ENCODE assay signal across 27 mouse cellular contexts in the genomic region with DNA sequence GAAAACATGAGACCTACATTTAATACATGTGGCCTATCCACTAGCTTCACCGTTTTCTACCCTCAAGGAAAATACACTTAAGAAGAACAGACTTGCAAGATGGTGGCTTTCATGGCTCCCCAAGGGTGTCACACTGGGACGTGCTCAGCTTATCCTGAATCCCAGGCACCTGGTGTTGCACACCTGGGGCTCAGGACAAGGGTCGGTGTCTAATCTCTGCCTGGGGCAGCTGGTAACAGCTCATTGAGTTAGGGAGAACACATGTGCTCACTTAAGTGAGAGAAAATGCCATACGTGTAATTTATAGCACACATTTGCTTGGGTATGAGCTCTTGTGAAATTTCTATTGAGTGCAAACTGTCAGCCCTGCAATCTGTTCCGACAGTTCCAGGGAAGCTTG. TPM values are rescaled to one million over a fixed set of nuclear protein-coding genes. Genes with fewer than 3 reads are reported as not detected.
DNase-seq lines count a peak whose midpoint lies in the region; ATAC-seq lines count a peak whose summit lies in the region.
"Had no signal": no experiment of that assay in that cellular context is flagged by ENCODE, and none has a peak within 500 bp of the region (broad histone marks: within the 10 kb centered on the region; RNA-seq: fewer than 3 reads in every experiment).

No protein-coding gene starts in this region.

- no peak overlapping the region for H3K9ac ChIP-seq in forebrain, embryonic 14.5 days (ENCODE audit: low read length)
- no peak overlapping the region for H3K9ac ChIP-seq in forebrain, embryonic 11.5 days (ENCODE audit: low read length)
- no peak overlapping the region for H3K9ac ChIP-seq in neural tube, embryonic 14.5 days (replicated peaks; ENCODE audit: low read depth, low read length)
- H3K9ac ChIP-seq in neural tube, embryonic 15.5 days (replicated peaks) = no peak overlapping the region
- no peak overlapping the region for H3K9ac ChIP-seq in intestine, embryonic 16.5 days (ENCODE audit: low read depth, low read length)
- no peak overlapping the region for H3K9ac ChIP-seq in liver, embryonic 11.5 days (ENCODE audit: low read depth, low read length)
- H3K9ac ChIP-seq: embryonic facial prominence, embryonic 15.5 days; forebrain, embryonic 12.5 days; hindbrain, embryonic 12.5 days; hindbrain, embryonic 15.5 days had no signal

- peak; percentile 4 for DNase-seq in forebrain, embryonic 14.5 days (ENCODE audit: low spot score)
- DNase-seq in forebrain, embryonic 11.5 days (ENCODE audit: low spot score) = no peak
- DNase-seq in mesoderm, embryonic 11.5 days (ENCODE audit: low read depth, low spot score) = peak; percentile 17
- DNase-seq in layer of hippocampus, postnatal 25 days (ENCODE audit: extremely low spot score in 1 of 2, low spot score in 1 of 2) = no peak
- DNase-seq in liver, embryonic 11.5 days (ENCODE audit: low spot score) = no peak
- DNase-seq: adrenal gland, postnatal 14 days; B cell, adult 2 months; cerebellum, adult 11-12 months; cerebellum, adult 8-10 months; cerebellum, postnatal 36 days; embryo, embryonic 11 days; gastrocnemius, postnatal 10 days; gastrocnemius, postnatal 36 days had no signal

- no peak overlapping the region for H3K27ac ChIP-seq in forebrain, embryonic 14.5 days (ENCODE audit: low read depth, low read length)
- no peak overlapping the region for H3K27ac ChIP-seq in forebrain, embryonic 11.5 days (ENCODE audit: low read depth, low read length)
- H3K27ac ChIP-seq in neural tube, embryonic 14.5 days (ENCODE audit: low read depth, low read length) = no peak overlapping the region
- H3K27ac ChIP-seq in neural tube, embryonic 15.5 days (replicated peaks) = no peak overlapping the region
- H3K27ac ChIP-seq in intestine, embryonic 16.5 days (ENCODE audit: low read length) = no peak overlapping the region
- no peak overlapping the region for H3K27ac ChIP-seq in liver, embryonic 11.5 days (ENCODE audit: low read depth, low read length)
- H3K27ac ChIP-seq: embryonic facial prominence, embryonic 15.5 days; forebrain, embryonic 12.5 days; hindbrain, embryonic 12.5 days; hindbrain, embryonic 15.5 days had no signal

- H3K4me2 ChIP-seq in forebrain, embryonic 14.5 days (ENCODE audit: low read length) = no peak overlapping the region
- no peak overlapping the region for H3K4me2 ChIP-seq in forebrain, embryonic 11.5 days (ENCODE audit: low read depth, low read length, severe bottlenecking)
- H3K4me2 ChIP-seq in neural tube, embryonic 14.5 days (ENCODE audit: low read depth, low read length) = no peak overlapping the region
- no peak overlapping the region for H3K4me2 ChIP-seq in neural tube, embryonic 15.5 days
- no peak overlapping the region for H3K4me2 ChIP-seq in intestine, embryonic 16.5 days (ENCODE audit: low read depth, low read length)
- H3K4me2 ChIP-seq in liver, embryonic 11.5 days = no peak overlapping the region
- H3K4me2 ChIP-seq: embryonic facial prominence, embryonic 15.5 days; forebrain, embryonic 12.5 days; heart, embryonic 11.5 days; hindbrain, embryonic 12.5 days; hindbrain, embryonic 15.5 days had no signal

- H3K27me3 ChIP-seq in forebrain, embryonic 14.5 days (replicated peaks; ENCODE audit: control insufficient read depth, insufficient read depth, low read length) = no peaks in the 10 kb centered on the region
- H3K27me3 ChIP-seq in forebrain, embryonic 11.5 days (ENCODE audit: control insufficient read depth, insufficient read depth, low read length) = no peaks in the 10 kb centered on the region
- no peaks in the 10 kb centered on the region for H3K27me3 ChIP-seq in neural tube, embryonic 14.5 days (ENCODE audit: control insufficient read depth, insufficient read depth, low read length)
- no peaks in the 10 kb centered on the region for H3K27me3 ChIP-seq in neural tube, embryonic 15.5 days (replicated peaks)
- H3K27me3 ChIP-seq in intestine, embryonic 16.5 days (replicated peaks; ENCODE audit: control insufficient read depth, insufficient read depth, low read length) = no peaks in the 10 kb centered on the region
- H3K27me3 ChIP-seq in liver, embryonic 11.5 days (replicated peaks; ENCODE audit: control insufficient read depth, insufficient read depth, low read length) = no peaks in the 10 kb centered on the region
- H3K27me3 ChIP-seq: CH12.LX; embryonic facial prominence, embryonic 15.5 days; forebrain, embryonic 12.5 days; hindbrain, embryonic 12.5 days; hindbrain, embryonic 15.5 days; Patski had no signal

- H3K36me3 ChIP-seq in forebrain, embryonic 14.5 days (ENCODE audit: control insufficient read depth, insufficient read depth, low read length) = no peaks in the 10 kb centered on the region
- H3K36me3 ChIP-seq in forebrain, embryonic 11.5 days (ENCODE audit: control insufficient read depth, insufficient read depth, low read length) = no peaks in the 10 kb centered on the region
- H3K36me3 ChIP-seq in neural tube, embryonic 14.5 days (ENCODE audit: control insufficient read depth, insufficient read depth, low read length) = no peaks in the 10 kb centered on the region
- H3K36me3 ChIP-seq in neural tube, embryonic 15.5 days = no peaks in the 10 kb centered on the region
- no peaks in the 10 kb centered on the region for H3K36me3 ChIP-seq in intestine, embryonic 16.5 days (ENCODE audit: control insufficient read depth, insufficient read depth, low read length)
- H3K36me3 ChIP-seq in liver, embryonic 11.5 days (ENCODE audit: control insufficient read depth, insufficient read depth, low read length) = no peaks in the 10 kb centered on the region
- H3K36me3 ChIP-seq: embryonic facial prominence, embryonic 15.5 days; forebrain, embryonic 12.5 days; G1E; hindbrain, embryonic 12.5 days; hindbrain, embryonic 15.5 days had no signal

- ATAC-seq in forebrain, embryonic 14.5 days = no peak
- ATAC-seq in forebrain, embryonic 11.5 days (replicated peaks; ENCODE audit: low FRiP score) = no peak
- peak; percentile 28; the same call in 1 of the 2 replicates for ATAC-seq in neural tube, embryonic 14.5 days (ENCODE audit: low read depth)
- no peak for ATAC-seq in neural tube, embryonic 15.5 days (ENCODE audit: low FRiP score)
- ATAC-seq in intestine, embryonic 16.5 days = peak; percentile 59; the same call in 1 of the 2 replicates
- no peak for ATAC-seq in liver, embryonic 11.5 days (replicated peaks; ENCODE audit: low FRiP score)
- ATAC-seq: Patski had no signal

- WGBS in forebrain, embryonic 14.5 days = 77% methylated on average over 5 of the region's 5 CpGs
- 84% methylated on average over 5 of the region's 5 CpGs for WGBS in forebrain, embryonic 11.5 days
- whole genome bisulfite sequencing in neural tube, embryonic 14.5 days = 45% methylated on average over 5 of the region's 5 CpGs
- 45% methylated on average over 5 of the region's 5 CpGs for WGBS in neural tube, embryonic 15.5 days
- 70% methylated on average over 5 of the region's 5 CpGs for WGBS in intestine, embryonic 16.5 days
- WGBS in liver, embryonic 11.5 days = 78% methylated on average over 5 of the region's 5 CpGs

- H3K4me1 ChIP-seq in forebrain, embryonic 14.5 days (ENCODE audit: control insufficient read depth, insufficient read depth, low read length) = no peaks in the 10 kb centered on the region
- H3K4me1 ChIP-seq in forebrain, embryonic 11.5 days (replicated peaks; ENCODE audit: control insufficient read depth, insufficient read depth, low read length) = no peaks in the 10 kb centered on the region
- no peaks in the 10 kb centered on the region for H3K4me1 ChIP-seq in neural tube, embryonic 14.5 days (ENCODE audit: control insufficient read depth, insufficient read depth, low read length)
- no peaks in the 10 kb centered on the region for H3K4me1 ChIP-seq in neural tube, embryonic 15.5 days
- H3K4me1 ChIP-seq in intestine, embryonic 16.5 days (ENCODE audit: control insufficient read depth, insufficient read depth, low read length) = no peaks in the 10 kb centered on the region
- no peaks in the 10 kb centered on the region for H3K4me1 ChIP-seq in liver, embryonic 11.5 days (replicated peaks; ENCODE audit: control insufficient read depth, insufficient read depth, low read length)
- H3K4me1 ChIP-seq: embryonic facial prominence, embryonic 15.5 days; forebrain, embryonic 12.5 days; hindbrain, embryonic 12.5 days; hindbrain, embryonic 15.5 days had no signal

- H3K4me3 ChIP-seq in forebrain, embryonic 14.5 days (ENCODE audit: low read depth, low read length) = no peak overlapping the region
- no peak overlapping the region for H3K4me3 ChIP-seq in forebrain, embryonic 11.5 days (ENCODE audit: low read depth, low read length)
- no peak overlapping the region for H3K4me3 ChIP-seq in neural tube, embryonic 14.5 days (ENCODE audit: low read depth, low read length)
- H3K4me3 ChIP-seq in neural tube, embryonic 15.5 days (replicated peaks) = no peak overlapping the region
- H3K4me3 ChIP-seq in intestine, embryonic 16.5 days (ENCODE audit: low read length) = no peak overlapping the region
- no peak overlapping the region for H3K4me3 ChIP-seq in liver, embryonic 11.5 days (ENCODE audit: low read depth, low read length)
- H3K4me3 ChIP-seq: embryonic facial prominence, embryonic 15.5 days; forebrain, embryonic 12.5 days; hindbrain, embryonic 12.5 days; hindbrain, embryonic 15.5 days had no signal

- no peaks in the 10 kb centered on the region for H3K9me3 ChIP-seq in forebrain, embryonic 14.5 days (replicated peaks; ENCODE audit: control insufficient read depth, low read length)
- H3K9me3 ChIP-seq in forebrain, embryonic 11.5 days (ENCODE audit: control insufficient read depth, low read length) = no peaks in the 10 kb centered on the region
- no peaks in the 10 kb centered on the region for H3K9me3 ChIP-seq in neural tube, embryonic 14.5 days (ENCODE audit: control insufficient read depth, low read length)
- H3K9me3 ChIP-seq in neural tube, embryonic 15.5 days (replicated peaks) = no peaks in the 10 kb centered on the region
- H3K9me3 ChIP-seq in intestine, embryonic 16.5 days (ENCODE audit: control insufficient read depth, low read length) = no peaks in the 10 kb centered on the region
- H3K9me3 ChIP-seq in liver, embryonic 11.5 days (ENCODE audit: control insufficient read depth, low read length) = no peaks in the 10 kb centered on the region
- H3K9me3 ChIP-seq: embryonic facial prominence, embryonic 15.5 days; forebrain, embryonic 12.5 days; G1E; hindbrain, embryonic 12.5 days; hindbrain, embryonic 15.5 days had no signal

RNA-seq across cellular contexts. Expression of a gene that starts 19.1 kb away (rescaled TPM):
- not detected in 2 replicates for polyA plus RNA-seq in forebrain, embryonic 14.5 days (2014; fragmentation: Nextera tagmentation; extraction: Ambion mirVana)
- polyA plus RNA-seq in forebrain, embryonic 11.5 days (2014; fragmentation: Nextera tagmentation; extraction: Ambion mirVana) = 0.09 and 0.20 TPM in 2 replicates
- not detected in 2 replicates for polyA plus RNA-seq in neural tube, embryonic 14.5 days (2014; fragmentation: Nextera tagmentation; extraction: Ambion mirVana)
- polyA plus RNA-seq in neural tube, embryonic 15.5 days (2015; fragmentation: Nextera tagmentation; extraction: Ambion mirVana) = 0.11 TPM in 1 of 2 replicates, not detected in the other
- polyA plus RNA-seq in intestine, embryonic 16.5 days (2015; fragmentation: Nextera tagmentation; extraction: Ambion mirVana) = 0.29 and 0.33 TPM in 2 replicates
- total RNA-seq in layer of hippocampus, postnatal 25 days (2021) = not detected
- polyA plus RNA-seq in liver, embryonic 11.5 days (2014; fragmentation: Nextera tagmentation; extraction: Ambion mirVana) = not detected in 2 replicates
- total RNA-seq: granulocyte monocyte progenitor cell, adult 5-6 weeks; hematopoietic stem cell, adult 5-6 weeks had no signal
- polyA plus RNA-seq: embryonic facial prominence, embryonic 11.5 days; forebrain, embryonic 12.5 days; G1E; heart, embryonic 11.5 days; hindbrain, embryonic 15.5 days had no signal

Comparison
In these comparisons a context has a peak if more than half of its experiments do, and no peak if none do; other contexts are left out.
1. ATAC-seq: peak in neural tube, embryonic 14.5 days (single experiment) and intestine, embryonic 16.5 days (single experiment); none in forebrain, embryonic 14.5 days (single experiment), forebrain, embryonic 11.5 days (single experiment), neural tube, embryonic 15.5 days (single experiment) and liver, embryonic 11.5 days (single experiment).
2. DNase-seq: peak in forebrain, embryonic 14.5 days (single experiment) and mesoderm, embryonic 11.5 days (single experiment); none in forebrain, embryonic 11.5 days (single experiment), layer of hippocampus, postnatal 25 days (0 of 2) and liver, embryonic 11.5 days (single experiment).